Mouse (Mus musculus) CH12.LX (cell line): ENCODE measurements at regions not wholly inside any gene's neighbourhood (a gene's known extent, or its start where the extent isn't known, plus 50 kb on each side); places are given as distances from the start of the nearest gene placed in this dataset.

Source experiments
- DNase-seq: peaks from one replicate; pipeline ENCODE4 v3.0.0-alpha.2; 2013; ENCODE audit errors: extremely low read depth
- H3K27ac ChIP-seq: 2 replicates; pipeline ENCODE4 v1.5.1; 2012; ENCODE audit warnings: low read depth, mild to moderate bottlenecking, control low read depth, moderate library complexity; ENCODE audit not compliant: insufficient read depth
- H3K27me3 ChIP-seq: replicated peaks from 2 replicates; pipeline ENCODE3; 2012; ENCODE audit warnings: inconsistent platforms
- H3K36me3 ChIP-seq, 2 experiments: replicated peaks in 1 of 2; 2 replicates each; pipeline versions ENCODE3 to v1.6.1; 2012; ENCODE audit warnings: inconsistent platforms in 1 of 2, low read length in 1 of 2, mild to moderate bottlenecking in 1 of 2, mixed read lengths in 1 of 2, moderate library complexity in 1 of 2; ENCODE audit not compliant: control insufficient read depth in 1 of 2, insufficient read depth in 1 of 2
- H3K4me1 ChIP-seq, 2 experiments: 2 replicates each; pipeline ENCODE4 v1.6.1; 2012; ENCODE audit warnings: inconsistent platforms in 1 of 2, moderate library complexity in 1 of 2; ENCODE audit not compliant: insufficient read depth in 2 of 2, control insufficient read depth in 1 of 2
- H3K4me2 ChIP-seq: 2 replicates; pipeline ENCODE4 v1.6.1; 2012; ENCODE audit warnings: low read depth, mild to moderate bottlenecking, control low read depth; ENCODE audit not compliant: poor library complexity, insufficient read depth, severe bottlenecking
- H3K4me3 ChIP-seq, 3 experiments: fragments of 150-350 bp in 1 of 3; sonication (generic) in 1 of 3; replicated peaks in 1 of 3; 2 replicates each; pipeline versions ENCODE3 to v1.5.1; 2011 to 2012; ENCODE audit warnings: low read depth in 2 of 3, low read length in 2 of 3, mild to moderate bottlenecking in 2 of 3, moderate library complexity in 2 of 3, control low read depth in 1 of 3, improper control_type of control experiment in 1 of 3, inconsistent platforms in 1 of 3, mixed read lengths in 1 of 3; ENCODE audit not compliant: poor library complexity in 1 of 3
- H3K79me2 ChIP-seq: replicated peaks from 2 replicates; pipeline ENCODE4 v1.6.1; 2012; ENCODE audit warnings: mild to moderate bottlenecking, moderate library complexity; ENCODE audit not compliant: control insufficient read depth, poor library complexity, insufficient read depth, severe bottlenecking; ENCODE audit errors: extremely low read depth
- H3K9ac ChIP-seq: 2 replicates; pipeline ENCODE4 v1.6.1; 2012; ENCODE audit warnings: low read depth, mild to moderate bottlenecking, control low read depth, moderate library complexity; ENCODE audit not compliant: insufficient read depth
- H3K9me3 ChIP-seq: replicated peaks from 2 replicates; pipeline ENCODE3; 2012; ENCODE audit warnings: low read length, inconsistent platforms, mixed read lengths
- BHLHE40 ChIP-seq: IDR thresholded peaks from 2 replicates; pipeline ENCODE4 v1.6.1; 2011; ENCODE audit warnings: mild to moderate bottlenecking, low read depth, low read length, improper control_type of control experiment
- CTCF ChIP-seq, 2 experiments: IDR thresholded peaks in 1 of 2; conservative IDR thresholded peaks in 1 of 2; 2 replicates each; pipeline ENCODE4 v1.5.1; 2011 to 2012; ENCODE audit warnings: low read depth in 2 of 2, low read length in 2 of 2, improper control_type of control experiment in 1 of 2, inconsistent platforms in 1 of 2, mild to moderate bottlenecking in 1 of 2, moderate library complexity in 1 of 2
- GABPA ChIP-seq: IDR thresholded peaks from 2 replicates; pipeline ENCODE4 v1.6.1; 2012; ENCODE audit warnings: low read depth, low read length, improper control_type of control experiment, inconsistent platforms; ENCODE audit not compliant: insufficient replicate concordance
- HCFC1 ChIP-seq: IDR thresholded peaks from 2 replicates; pipeline ENCODE4 v1.6.1; 2012; ENCODE audit warnings: low read depth, mild to moderate bottlenecking, inconsistent platforms, low read length, improper control_type of control experiment
- JUN ChIP-seq: IDR thresholded peaks from 2 replicates; pipeline ENCODE4 v1.6.1; 2011; ENCODE audit warnings: low read depth, mild to moderate bottlenecking, low read length, improper control_type of control experiment, moderate library complexity; ENCODE audit not compliant: insufficient read depth
- JUND ChIP-seq: conservative IDR thresholded peaks from 2 replicates; pipeline ENCODE4 v1.6.1; 2011; ENCODE audit warnings: low read depth, low read length, improper control_type of control experiment
- MAFK ChIP-seq: IDR thresholded peaks from 2 replicates; pipeline ENCODE4 v1.6.1; 2011; ENCODE audit warnings: low read length, improper control_type of control experiment; ENCODE audit not compliant: insufficient replicate concordance
- MAX ChIP-seq: IDR thresholded peaks from 2 replicates; pipeline ENCODE4 v1.6.1; 2011; ENCODE audit warnings: low read length, improper control_type of control experiment
- MXI1 ChIP-seq: IDR thresholded peaks from 2 replicates; pipeline ENCODE4 v1.6.1; 2011; ENCODE audit warnings: mild to moderate bottlenecking, low read depth, low read length, improper control_type of control experiment
- NELFE ChIP-seq: IDR thresholded peaks from 2 replicates; pipeline ENCODE4 v1.6.1; 2011; ENCODE audit warnings: low read depth, low read length, improper control_type of control experiment
- NRF1 ChIP-seq: IDR thresholded peaks from 2 replicates; pipeline ENCODE4 v1.6.1; 2014; ENCODE audit warnings: low read depth, mild to moderate bottlenecking, inconsistent platforms, low read length, improper control_type of control experiment, moderate library complexity
- POLR2A ChIP-seq: IDR thresholded peaks from 2 replicates; pipeline ENCODE4 v1.6.1; 2011; ENCODE audit warnings: low read depth, mild to moderate bottlenecking, improper control_type of control experiment, low read length
- RAD21 ChIP-seq: IDR thresholded peaks from 2 replicates; pipeline ENCODE4 v1.6.1; 2011; ENCODE audit warnings: low read depth, mild to moderate bottlenecking, low read length, improper control_type of control experiment, moderate library complexity
- SMC3 ChIP-seq: IDR thresholded peaks from 2 replicates; pipeline ENCODE4 v1.6.1; 2011; ENCODE audit warnings: low read depth, low read length, improper control_type of control experiment
- UBTF ChIP-seq: IDR thresholded peaks from 2 replicates; pipeline ENCODE4 v1.6.1; 2012; ENCODE audit warnings: low read depth, mild to moderate bottlenecking, inconsistent platforms, low read length, improper control_type of control experiment, moderate library complexity
- ZC3H11A ChIP-seq: IDR thresholded peaks from 2 replicates; pipeline ENCODE4 v1.6.1; 2012; ENCODE audit warnings: low read depth, mild to moderate bottlenecking, inconsistent platforms, low read length, improper control_type of control experiment
- ZNF384 ChIP-seq: IDR thresholded peaks from 2 replicates; pipeline ENCODE4 v1.6.1; 2012; ENCODE audit warnings: low read depth, low read length, improper control_type of control experiment, inconsistent platforms
- dilution Hi-C: fragments of 300-500 bp; cut with MboI; formaldehyde crosslinking; loops from 2 replicates; pipeline ENCODE4 v1.14.3; 2020; ENCODE audit warnings: low sequenced_read_pairs; ENCODE audit not compliant: extremely low pct_unique_long_range_greater_than_20kb, extremely low pct_ligation_motif_present
- in situ Hi-C: fragments of 300-500 bp; cut with MboI; formaldehyde crosslinking; loops from 3 replicates; pipeline ENCODE4 v1.14.3; 2019; ENCODE audit warnings: low sequenced_read_pairs, low pct_ligation_motif_present, low pct_unique_long_range_greater_than_20kb, mixed read lengths

- Histone ChIP-seq H3K9me3 (no peaks in the 10 kb centered on the region), H3K36me3 (no peaks in the 10 kb centered on the region), H3K9ac (no peak overlapping the region), H3K79me2 (no peaks in the 10 kb centered on the region), H3K4me2 (no peak overlapping the region), H3K4me3 (no peak overlapping the region), H3K27ac (no peak overlapping the region)
- in situ Hi-C loops = loop anchor here (25.0 kb wide), 1 partner anchor 177 kb away; the partner anchor contains the start of gene Cyp26b1
- dilution Hi-C loops = no loop called here
- no peak for DNase-seq
- no peak for TF ChIP-seq POLR2A
- TF ChIP-seq, all 38 proteins: peak for 0
- Histone ChIP-seq H3K4me1 (no peaks in the 10 kb centered on the region), H3K27me3 (peaks cover 84% of the 10 kb centered on the region)
These were observed 183.7 kb downstream of the Cyp26b1 start for GRCm38 (mm10) chr6:84409863-84410513.

- Histone ChIP-seq H3K27ac (no peak overlapping the region), H3K27me3 (peaks cover 87% of the 10 kb centered on the region), H3K36me3 (no peaks in the 10 kb centered on the region), H3K4me3 (no peak overlapping the region), H3K4me1 (no peaks in the 10 kb centered on the region), H3K9ac (no peak overlapping the region), H3K4me2 (no peak overlapping the region), H3K9me3 (peaks cover 3% of the 10 kb centered on the region), H3K79me2 (no peaks in the 10 kb centered on the region)
- dilution Hi-C loops (no loop called here), in situ Hi-C loops (loop anchor here (25.0 kb wide), 1 partner anchor 179 kb away; the partner anchor contains the start of gene Cyp26b1)
- TF ChIP-seq POLR2A = no peak
- TF ChIP-seq JUND = no peak
- no peak for TF ChIP-seq MXI1
- DNase-seq = no peak
These were observed 185.2 kb downstream of the Cyp26b1 start for GRCm38 (mm10) chr6:84408513-84408912.

GRCm38 (mm10) chr6:84407773-84408172 is 185.9 kb downstream of the Cyp26b1 start:
- in situ Hi-C loops (loop anchor here (25.0 kb wide), 1 partner anchor 180 kb away; the partner anchor contains the start of gene Cyp26b1), dilution Hi-C loops (no loop called here)
- Histone ChIP-seq H3K27me3 (peaks cover 85% of the 10 kb centered on the region), H3K4me3 (no peak overlapping the region), H3K36me3 (no peaks in the 10 kb centered on the region), H3K27ac (no peak overlapping the region)
- TF ChIP-seq GABPA (no peak), CTCF (conservative IDR thresholded peaks at IDR 0.05 in 1 of 2, IDR thresholded peaks at IDR 0.05 in 1 of 2; ENCODE audit: low read depth in 2 of 2, low read length in 2 of 2) (peak; percentile 59 to 72), RAD21 (peak; percentile 47), NELFE (no peak), ZNF384 (no peak), BHLHE40 (no peak), MAFK (no peak), SMC3 (peak; percentile 68), UBTF (no peak), JUN (no peak), NRF1 (no peak), ZC3H11A (no peak), HCFC1 (no peak), JUND (no peak), MAX (no peak)
- TF ChIP-seq, all 38 proteins: peak for 3
- H3K4me2 ChIP-seq = no peak overlapping the region
- DNase-seq = peak; percentile 32
- H3K4me1 ChIP-seq = no peaks in the 10 kb centered on the region
- no peaks in the 10 kb centered on the region for H3K79me2 ChIP-seq
- peaks cover 3% of the 10 kb centered on the region for H3K9me3 ChIP-seq
- H3K9ac ChIP-seq = no peak overlapping the region
